Mouse (Mus musculus) kidney, postnatal 25 days (tissue): ENCODE measurements around the gene Mettl7b.
"Not testable (repeated sequence)": the region's sequence is repeated elsewhere in the genome, so short reads cannot be mapped to it uniquely, and the experiment has no call there.

Source experiments
- DNase-seq, 2 experiments: peaks; one replicate each; pipeline ENCODE4 v3.0.0; 2021; ENCODE audit warnings: mixed read lengths in 2 of 2

Gene Mettl7b

DNA sequence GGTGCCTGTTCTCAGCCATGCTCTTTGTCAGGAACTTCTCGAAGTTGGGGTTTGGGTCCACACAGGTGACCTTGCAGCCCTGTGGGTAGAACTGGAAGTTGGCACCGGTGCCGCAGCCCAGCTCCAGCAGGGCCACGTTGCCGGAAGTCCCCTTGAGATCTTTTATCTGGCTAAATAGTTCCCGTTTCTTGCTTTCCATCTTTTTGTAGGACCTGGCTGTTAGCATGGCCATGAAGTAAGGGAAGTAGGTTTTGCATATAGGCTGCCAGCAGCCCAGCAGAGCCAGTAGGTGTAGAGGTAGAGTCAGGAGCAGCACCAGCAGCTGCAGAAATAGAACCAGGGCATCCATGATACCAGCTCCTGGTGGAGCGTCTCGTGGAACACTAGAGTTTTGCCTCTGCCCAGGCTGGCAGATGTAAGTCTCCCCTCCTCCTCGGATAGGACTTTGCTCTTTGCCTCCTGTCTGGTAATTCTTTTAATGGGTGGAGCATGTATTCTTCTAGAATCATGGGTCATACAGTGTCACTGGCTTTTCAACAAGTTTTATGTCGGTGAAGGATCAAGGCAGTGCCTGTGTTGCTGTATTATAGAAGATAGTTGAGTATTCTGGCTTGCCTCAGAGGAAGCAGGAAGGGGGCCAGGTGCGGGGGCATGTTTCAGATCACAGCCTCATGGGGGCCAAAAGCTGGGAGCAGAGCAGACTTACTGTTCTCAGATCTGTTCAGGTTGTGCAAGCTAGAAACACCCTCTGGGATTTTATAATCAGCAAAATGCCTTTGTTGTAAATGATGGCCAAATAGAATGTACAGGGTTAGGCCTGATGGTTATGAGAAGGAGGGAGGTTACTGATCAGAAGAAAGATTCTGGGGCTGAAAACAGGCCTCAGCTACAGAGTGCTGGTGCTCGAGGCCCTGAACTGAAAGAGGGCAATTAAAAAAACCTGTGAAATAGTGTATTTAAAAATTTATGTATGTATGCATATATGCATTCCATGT is at the start of gene Mettl7b:
Gene Mettl7b (minus strand): TSS at position 399 of the 995 bp plus-strand sequence.
- peak; percentile 73 to 78 for DNase-seq

DNA sequence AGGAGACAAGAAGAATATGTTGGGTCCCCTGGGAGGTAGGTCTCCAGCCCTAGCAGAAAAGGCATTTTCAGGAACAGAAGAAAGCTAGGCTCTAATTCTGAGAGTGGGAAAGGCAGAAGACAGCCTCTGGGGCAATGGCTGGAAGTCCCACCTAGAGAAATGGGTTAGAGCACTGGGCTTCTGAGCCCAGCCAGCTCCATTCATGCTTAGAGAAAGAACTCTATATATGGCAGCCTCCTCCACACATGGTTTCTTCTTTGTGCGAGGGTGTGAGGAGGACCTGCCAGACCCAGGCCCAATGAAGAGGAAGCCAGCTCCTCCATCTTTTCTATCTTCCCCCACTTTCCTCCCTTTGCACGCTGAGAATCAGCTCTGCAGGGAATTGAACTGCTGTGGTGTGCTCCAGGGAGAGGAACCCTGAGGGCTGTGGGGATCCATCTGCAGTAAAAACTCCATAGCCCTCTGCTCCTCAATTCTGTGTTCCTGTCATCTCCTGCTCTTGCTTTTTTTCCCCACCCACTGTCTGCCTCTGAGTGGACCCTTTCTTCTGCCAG is 49.6 kb upstream of the Mettl7b start, which contains the start of gene Olfr763:
Gene Olfr763 (plus strand): TSS at position 504 of the 554 bp plus-strand sequence.
- DNase-seq = no peak

DNA sequence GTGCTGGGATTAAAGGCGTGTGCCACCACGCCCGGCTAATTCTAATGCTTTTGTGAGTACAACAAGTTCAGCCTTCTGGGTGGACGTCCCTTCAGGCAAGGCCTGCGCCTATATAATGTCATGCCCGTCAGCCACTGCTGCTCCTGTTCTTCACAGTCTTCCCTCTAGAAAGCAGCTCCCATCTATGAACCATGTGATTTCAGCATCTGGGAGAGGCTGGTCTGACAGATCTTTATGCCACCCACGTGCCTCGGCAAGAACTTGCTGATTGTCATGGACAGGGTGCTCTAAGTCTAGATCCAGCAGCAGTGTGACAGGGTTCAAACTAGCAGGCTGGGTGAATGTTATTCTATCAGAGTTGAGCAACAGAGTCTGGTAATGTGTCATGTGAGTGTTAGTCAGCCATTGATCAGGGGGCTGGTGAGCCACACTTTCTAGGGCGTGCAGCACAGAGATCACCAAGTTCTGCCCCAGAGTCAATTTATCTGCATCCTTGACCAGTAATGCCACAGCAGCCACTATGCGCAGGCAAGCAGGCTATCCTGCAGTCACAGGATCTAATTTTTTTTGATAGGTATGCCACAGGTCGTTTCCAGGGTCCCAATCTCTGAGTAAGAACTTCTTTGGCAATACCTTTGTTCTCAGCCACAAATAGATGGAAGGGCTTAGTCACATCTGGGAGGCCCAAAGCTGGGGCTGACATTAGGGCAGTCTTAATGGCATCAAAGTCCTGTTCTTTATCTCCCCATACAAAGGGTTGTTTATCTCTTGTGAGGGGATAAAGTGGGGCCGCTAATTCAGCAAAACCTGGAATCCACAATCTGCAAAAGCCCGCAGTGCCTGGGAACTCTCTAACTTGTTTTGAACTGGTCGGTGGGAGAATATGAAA is 43.5 kb upstream of the Mettl7b start:
- no peak for DNase-seq

DNA sequence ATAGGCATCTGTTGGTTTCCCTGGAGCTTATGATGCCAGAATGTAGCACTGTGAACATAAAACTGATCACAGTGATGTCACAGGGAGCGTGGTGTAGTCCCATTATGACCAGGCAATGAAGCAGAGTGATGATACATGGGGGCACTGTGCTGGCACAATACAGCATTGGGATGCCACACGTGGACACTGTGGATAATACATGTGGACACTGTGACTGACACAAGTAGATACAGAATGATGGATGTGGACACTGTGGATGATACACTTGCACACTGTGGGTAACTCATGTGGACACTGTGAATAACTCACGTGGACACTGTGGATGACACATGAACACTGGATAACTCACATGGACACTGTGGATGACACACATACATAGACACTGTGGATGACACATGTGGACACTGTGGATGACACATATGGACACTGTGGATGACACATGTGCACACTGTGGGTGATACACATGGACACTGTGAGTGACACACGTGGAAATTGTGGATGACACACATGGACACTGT is 35.8 kb upstream of the Mettl7b start:
- no peak for DNase-seq

DNA sequence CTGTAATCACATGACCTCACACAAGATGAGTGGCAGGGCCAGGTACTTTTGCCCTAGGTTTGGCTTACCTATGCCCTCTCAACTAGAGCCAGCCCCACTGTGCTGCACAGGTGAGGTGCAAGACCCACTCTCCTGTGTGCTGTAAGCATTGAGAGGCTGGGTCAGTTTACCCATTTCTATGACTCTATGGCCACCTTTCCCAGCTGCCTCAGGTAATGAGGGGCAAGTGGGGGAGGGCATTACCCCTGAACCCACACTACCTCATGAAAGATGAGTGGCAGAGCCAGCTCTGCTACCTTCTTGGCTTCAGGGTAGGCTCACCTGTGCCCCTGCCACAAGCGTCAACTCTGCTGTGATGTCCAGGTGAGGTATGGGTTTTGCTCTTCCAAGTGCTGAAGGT is 35.0 kb upstream of the Mettl7b start:
- DNase-seq = no peak

DNA sequence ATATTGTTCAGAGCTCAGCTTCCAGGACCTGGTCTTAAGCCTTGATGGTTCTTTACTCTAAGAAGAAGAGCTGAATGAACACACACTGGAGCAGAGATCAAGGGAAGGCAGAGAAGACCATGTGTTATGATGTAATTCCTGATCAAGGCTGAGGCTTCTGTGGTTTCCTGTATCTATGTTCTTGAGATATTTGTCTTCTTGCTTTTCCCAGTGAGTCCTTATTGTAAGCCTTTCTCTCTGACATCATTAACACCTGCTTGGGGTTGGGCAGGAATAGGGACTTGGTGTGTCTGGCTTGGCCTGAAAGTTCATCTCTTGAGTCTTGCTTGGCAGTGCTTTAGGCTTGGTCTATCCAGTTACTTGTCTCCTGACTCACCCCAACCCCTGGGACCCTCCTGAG is 30.2 kb upstream of the Mettl7b start:
- no peak for DNase-seq

DNA sequence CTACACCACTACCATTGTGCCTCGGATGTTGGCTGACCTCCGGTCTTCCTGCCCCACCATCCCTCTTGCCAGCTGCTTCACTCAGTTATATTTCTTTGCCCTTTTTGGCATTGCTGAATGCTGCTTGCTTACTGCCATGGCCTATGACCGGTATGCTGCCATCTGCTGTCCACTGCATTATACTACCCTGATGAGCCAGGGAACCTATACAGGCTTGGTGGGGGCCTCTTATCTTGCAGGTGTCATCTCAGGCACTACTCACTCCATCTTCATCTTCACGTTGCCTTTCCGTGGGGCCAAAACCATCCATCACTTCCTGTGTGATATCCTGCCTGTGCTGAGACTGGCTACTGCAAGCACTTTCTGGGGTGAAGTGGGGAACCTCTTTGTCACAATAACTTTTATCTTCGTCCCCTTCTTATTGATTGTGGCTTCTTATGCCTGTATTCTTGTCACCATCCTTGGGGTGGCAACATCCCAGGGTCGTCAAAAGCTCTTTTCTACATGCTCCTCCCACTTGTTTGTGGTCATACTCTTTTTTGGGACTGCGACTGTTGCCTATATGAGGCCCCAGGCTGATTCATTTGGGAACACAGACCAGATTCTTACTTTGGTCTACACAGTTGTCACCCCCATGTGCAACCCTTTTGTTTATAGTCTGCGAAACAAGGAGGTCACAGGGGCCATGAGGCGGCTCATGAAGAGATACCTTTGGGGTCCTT is 29.5 kb upstream of the Mettl7b start:
- not testable (repeated sequence) for DNase-seq

DNA sequence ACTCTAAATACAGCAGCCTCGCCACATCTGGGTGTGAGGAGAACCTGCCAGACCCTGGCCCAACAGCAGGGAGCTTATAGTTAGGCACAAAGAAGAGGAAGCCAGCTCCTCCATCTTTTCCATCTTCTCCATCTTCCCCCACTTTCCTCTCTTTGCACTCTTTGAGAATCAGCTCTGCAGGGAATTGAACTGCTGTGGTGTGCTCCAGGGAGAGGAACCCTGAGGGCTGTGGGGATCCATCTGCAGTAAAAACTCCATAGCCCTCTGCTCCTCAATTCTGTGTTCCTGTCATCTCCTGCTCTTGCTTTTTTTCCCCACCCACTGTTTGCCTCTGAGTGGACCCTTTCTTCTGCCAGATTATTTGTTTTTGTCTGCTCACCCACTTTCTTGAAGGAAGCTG is 28.3 kb upstream of the Mettl7b start, which contains the start of gene Olfr9:
Gene Olfr9 (plus strand): TSS at position 301 of the 400 bp plus-strand sequence.
- DNase-seq = not testable (repeated sequence)

DNA sequence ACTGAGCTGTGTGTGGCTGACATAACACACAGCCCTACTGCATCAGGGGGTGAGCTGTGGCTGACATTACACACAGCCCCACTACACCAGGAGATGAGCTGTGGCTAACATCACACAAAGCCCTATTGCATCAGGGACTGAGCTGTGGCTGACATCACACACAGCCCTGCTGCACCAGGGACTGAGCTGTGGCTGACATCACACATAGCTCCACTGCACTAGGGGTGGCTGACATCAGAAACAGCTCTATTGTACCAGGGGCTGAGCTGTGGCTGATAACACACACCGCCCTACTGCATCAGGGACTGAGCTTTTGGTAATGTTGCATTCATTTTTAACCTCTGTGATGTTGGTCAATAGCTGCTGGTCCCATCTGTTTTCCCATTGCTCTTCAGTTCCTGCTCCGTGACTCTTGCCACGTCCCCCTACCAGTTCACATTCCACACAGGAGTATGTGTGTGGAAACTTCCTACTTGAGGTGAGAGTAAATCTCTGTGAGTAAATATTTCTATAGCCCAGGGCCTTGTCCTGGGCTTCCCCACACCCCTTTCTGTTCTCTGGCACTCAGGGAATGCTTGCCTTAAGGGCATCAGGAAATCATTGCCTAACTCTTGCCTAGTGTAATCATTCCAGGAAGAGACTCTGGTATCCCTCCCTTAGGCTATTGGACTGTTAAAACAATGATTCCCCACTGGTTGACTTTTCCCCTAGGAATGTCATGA is 20.0 kb upstream of the Mettl7b start:
- DNase-seq = no peak

DNA sequence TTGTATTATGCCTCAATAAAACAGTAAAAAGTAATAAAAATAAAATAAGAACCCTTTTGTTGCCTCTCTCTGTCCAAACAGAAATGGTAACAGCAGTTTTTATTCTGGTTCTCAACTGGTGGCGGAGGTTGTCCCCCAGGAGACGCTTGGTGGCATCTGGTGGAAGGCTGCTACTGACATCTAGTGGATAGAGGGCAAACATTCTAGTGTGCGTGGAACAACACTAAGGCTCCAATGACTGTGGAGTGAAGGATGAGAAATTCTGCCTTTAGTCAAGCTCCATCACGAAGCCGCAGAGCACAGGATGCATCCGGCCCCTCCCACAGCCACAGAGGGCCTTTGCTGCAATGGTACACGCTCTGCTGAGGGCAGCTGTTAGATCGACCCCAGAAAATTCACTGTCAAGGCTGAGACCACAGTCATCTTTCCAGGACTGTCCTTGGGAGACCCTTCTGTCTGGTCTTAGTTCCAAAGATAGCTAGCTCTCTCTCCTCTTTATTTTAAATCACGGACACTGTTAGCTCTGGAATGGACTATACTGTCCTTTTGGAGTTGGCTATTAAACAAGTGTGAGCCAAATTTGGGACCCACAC is 16.8 kb upstream of the Mettl7b start:
- peak; percentile 62 to 63 for DNase-seq

DNA sequence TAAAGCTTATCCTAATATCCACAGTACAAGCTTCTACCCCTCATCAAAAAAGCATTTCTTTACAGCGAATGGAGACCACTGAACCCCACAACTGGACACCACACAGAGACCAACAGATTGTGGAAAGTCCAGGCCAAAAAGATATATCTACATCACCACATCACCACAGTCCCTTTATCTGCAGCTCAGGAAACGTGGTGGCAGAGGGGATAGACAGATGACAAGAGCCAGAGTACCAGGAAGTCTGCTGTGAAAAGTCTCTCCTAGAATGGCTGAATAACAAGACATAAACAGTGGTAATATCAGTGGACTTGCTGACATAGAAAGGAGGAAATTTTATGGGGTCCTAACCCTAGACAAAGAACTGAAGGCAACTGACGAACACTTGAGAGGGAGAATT is 15.6 kb upstream of the Mettl7b start:
- no peak for DNase-seq

DNA sequence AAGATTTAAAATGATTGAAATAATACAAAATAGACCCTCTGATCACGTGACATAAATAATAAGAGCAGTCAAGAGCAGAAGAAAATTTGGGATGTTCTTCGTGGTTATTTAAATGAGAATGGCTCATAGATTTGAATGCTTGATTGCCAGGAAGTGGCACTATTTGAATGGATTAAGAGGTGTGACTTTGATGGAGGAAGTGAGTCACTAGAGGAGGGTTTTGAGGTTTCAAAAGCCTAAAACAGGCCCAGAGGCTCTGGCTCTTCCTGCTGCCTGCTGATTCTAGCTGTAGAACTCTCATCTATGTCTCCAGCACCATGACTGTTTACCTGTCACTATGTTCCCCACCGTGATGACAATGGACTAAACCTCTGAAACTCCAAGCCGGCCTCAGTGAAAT is 12.1 kb upstream of the Mettl7b start:
- no peak for DNase-seq

DNA sequence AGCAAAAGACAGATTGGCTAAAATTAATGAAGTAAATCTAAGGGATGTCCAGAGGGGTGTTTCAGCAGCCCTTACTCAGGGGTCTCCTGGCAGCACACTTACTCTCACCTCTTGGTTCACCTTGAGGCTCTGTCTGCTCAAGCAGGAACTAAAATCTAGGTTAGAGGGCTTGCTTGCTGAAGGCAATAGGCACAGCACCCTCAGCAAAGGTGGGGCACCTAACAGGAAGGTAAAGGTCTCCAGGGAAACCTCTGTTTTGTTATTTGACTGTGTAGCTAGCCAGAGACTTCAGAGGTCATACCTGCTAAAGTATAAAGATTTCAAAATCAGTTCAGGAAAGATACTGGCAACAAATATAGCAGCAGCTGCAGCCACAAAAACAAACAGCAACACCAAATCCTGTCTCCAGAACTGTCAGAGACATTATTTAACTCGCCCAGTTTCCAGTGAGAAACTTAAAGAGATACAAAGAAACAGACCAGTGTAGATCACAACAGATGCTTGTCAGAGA is 10.0 kb upstream of the Mettl7b start:
- DNase-seq = no peak

DNA sequence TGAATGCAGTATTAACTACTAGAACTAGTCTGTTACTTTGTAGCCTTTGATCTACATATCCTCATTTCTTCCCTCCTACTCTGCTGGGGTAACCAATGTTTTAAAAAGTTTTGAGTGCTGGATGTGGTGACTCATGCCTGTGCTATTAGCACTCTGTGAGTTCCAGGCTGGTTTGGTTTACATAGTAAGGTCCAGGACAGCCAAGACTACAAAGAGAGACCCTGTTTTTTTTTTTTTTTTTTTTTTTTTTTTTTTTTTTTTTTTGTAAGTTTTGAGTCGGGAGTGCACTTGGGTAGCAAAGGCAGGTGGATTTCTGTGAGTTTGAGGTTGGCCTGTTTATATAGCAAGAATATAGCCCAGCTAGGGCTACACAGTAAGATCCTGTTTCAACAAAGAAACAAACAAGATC is 7.6 kb upstream of the Mettl7b start:
- no peak for DNase-seq

DNA sequence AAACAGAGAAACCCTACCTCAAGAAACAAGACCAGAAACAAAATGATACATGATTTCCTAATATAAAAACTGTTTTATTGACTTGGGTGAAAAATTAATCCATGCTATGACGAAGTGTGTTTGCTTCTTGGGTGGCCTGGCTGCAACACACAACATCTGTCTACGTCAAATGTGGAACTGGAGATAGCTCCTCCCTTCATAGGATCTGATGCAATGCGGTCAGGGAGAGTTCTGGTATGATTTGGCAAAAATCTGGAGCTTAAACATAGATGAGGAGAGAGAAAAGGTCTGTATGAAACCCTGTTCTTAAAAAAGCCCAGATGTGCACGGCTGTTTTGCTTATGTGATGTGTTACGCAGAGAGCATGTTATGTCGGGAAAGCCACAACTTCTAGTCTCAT is 5.1 kb upstream of the Mettl7b start:
- no peak for DNase-seq

DNA sequence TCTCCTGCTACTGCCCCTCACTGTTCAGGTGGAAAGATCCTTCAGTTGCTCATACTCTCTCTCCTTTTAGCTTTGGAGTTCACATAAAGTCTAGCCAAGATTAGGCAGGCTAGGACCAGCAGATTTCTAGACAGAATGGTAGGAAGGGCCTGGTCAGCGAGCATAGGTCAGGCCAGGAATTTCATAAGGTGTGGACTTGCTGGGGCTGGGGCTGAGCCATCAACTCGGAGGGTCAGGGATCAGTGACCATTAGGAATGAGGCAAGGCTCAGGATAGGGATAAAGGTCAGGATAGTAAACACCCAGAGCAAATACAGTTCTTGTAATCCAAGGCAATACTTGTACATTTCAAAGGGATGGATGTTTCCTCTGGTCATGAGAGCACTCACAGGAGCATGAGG is 4.2 kb upstream of the Mettl7b start:
- peak; percentile 65 to 86 for DNase-seq

DNA sequence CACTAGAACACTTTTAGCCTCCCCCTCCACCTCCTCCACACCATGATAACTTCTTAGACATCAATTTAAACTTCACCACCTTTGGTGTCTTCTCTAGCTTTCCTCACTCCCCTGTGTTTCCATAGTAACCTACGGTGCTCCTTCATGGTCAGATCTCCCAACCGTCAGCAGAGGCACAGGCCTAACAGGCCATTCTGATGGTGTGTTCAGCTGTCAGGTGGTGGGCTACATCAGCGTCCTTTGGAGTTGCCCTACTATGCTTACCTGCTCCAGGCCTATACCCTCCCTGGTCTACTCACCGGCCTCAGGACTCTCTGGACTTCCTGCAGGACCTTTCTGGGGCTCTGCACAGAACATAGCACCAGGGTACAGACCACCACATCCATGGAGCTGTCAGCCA is 646 bp downstream of the Mettl7b start:
- DNase-seq = no peak

DNA sequence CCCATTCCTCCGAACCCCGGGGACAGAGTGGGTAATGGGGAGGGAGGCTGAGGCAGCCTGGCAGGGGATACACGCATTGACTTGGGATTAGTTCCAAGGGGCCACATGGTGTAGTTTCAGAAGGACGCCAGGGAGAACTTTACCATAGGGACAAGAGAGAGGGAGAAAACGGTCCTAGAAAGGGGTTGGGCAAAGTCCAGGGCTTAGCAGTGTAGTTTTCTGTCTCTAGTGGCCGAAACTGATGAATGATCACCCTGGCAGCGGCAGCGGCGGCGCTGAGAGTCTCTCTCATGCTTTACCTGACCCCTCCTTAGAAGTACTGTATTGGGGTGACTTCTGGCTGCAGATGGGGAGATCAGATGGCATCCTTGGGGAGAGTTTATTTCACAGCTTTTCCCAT is 2.4 kb downstream of the Mettl7b start:
- peak in 1 of 2 experiments; percentile 38 for DNase-seq

DNA sequence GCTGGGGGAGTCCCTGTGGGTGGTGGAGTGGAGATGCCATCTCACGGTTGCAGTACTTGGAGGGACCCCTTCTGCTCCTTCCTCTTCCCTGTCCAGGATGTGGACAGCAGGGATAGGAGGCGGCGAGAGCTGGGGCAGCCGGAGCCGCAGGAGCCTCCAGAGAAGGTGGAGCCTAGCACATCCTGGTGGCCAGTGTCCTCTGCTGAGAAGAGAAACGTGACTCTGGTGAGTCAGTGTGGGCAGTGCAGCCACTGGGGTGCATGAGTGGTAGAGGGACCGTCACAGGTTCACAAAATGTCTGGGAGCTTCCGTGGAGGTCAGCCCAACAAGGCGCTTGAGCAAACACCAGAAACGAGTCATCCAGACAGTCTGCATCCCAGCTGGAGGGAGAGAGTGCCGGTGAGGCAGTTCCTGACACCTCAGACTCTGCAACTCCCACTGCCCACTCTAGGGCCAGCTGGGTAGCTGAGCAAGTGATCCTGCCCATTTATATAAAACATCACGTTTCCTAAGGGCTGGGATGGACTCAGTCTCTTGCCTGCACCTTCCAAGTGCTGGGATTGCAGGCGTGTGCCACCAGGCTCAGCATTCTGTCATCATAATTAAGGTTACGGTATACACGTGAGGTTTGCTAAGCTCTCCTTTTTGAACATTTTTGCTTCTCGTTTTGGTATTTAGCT is 10.4 kb downstream of the Mettl7b start:
- no peak for DNase-seq

DNA sequence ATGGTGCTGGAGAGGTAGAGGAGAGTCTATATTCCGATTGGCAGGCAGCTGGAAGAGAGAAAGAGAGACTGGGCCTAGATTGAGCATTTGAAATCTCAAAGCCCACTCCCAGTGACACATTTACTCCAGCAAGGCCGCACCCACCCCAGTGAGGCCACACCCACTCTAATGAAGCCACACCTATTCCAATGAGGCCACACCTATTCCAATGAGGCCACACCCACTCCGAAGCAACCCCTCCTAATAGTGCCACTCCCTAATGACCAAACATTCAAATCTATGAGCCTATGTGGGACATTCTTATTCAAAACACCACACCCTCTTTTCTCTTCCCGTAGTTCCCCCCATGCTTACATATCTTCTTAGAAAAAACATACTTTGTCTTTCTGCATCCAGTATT is 13.3 kb downstream of the Mettl7b start:
- no peak for DNase-seq
